Mouse (Mus musculus) stomach, embryonic 16.5 days (tissue): Measurements from ENCODE around the gene Med21. TPM values are rescaled to one million over a fixed set of nuclear protein-coding genes. Genes with fewer than 3 reads are reported as not detected.
A peak's percentile ranks its signal among the peaks of the same experiment; 100 is the strongest.

Experiments used
- ATAC-seq: fragments of 200-750 bp; cut with Nextera tagmentation; 2 replicates; pipeline ENCODE4 v1.8.0; 2017; ENCODE audit warnings: moderate number of reproducible peaks, moderate TSS enrichment; ENCODE audit not compliant: insufficient read depth, low FRiP score
- H3K27ac ChIP-seq: fragments of 300-500 bp; sonication (generic); 2 replicates; pipeline ENCODE4 v1.5.1; 2014; ENCODE audit warnings: low read length
- H3K27me3 ChIP-seq: fragments of 300-500 bp; sonication (generic); 2 replicates; pipeline ENCODE4 v1.6.1; 2014; ENCODE audit warnings: low read length, control low read depth, mixed read lengths; ENCODE audit not compliant: control insufficient read depth, insufficient read depth
- H3K36me3 ChIP-seq: fragments of 300-500 bp; sonication (generic); 2 replicates; pipeline ENCODE4 v1.6.1; 2014; ENCODE audit warnings: low read length; ENCODE audit not compliant: control insufficient read depth, insufficient read depth
- H3K4me1 ChIP-seq: fragments of 300-500 bp; sonication (generic); 2 replicates; pipeline ENCODE4 v1.6.1; 2014; ENCODE audit warnings: low read length, control low read depth, mixed read lengths; ENCODE audit not compliant: control insufficient read depth, insufficient read depth
- H3K4me2 ChIP-seq: fragments of 300-500 bp; sonication (generic); 2 replicates; pipeline ENCODE4 v1.6.1; 2014; ENCODE audit warnings: low read depth, low read length, mixed read lengths
- H3K4me3 ChIP-seq: fragments of 300-500 bp; sonication (generic); replicated peaks from 2 replicates; pipeline ENCODE4 v1.5.1; 2014; ENCODE audit warnings: mild to moderate bottlenecking, low read length
- H3K9ac ChIP-seq: fragments of 300-500 bp; sonication (generic); 2 replicates; pipeline ENCODE4 v1.6.1; 2014; ENCODE audit warnings: low read length
- H3K9me3 ChIP-seq: fragments of 300-500 bp; sonication (generic); replicated peaks from 2 replicates; pipeline ENCODE4 v1.6.1; 2016; ENCODE audit warnings: low read length, control low read depth; ENCODE audit not compliant: control insufficient read depth
- WGBS: fragments of 180-500 bp; shearing (Covaris S2); extraction: QIAGEN DNeasy Blood & Tissue Kit; methylation state at CpG from one replicate; pipeline ENCODE4 v1.1.7; 2014; 5-methylcytosine and 5-hydroxymethylcytosine counted together
- polyA plus RNA-seq: library from polyadenylated mRNA; unstranded; fragments of >200 nt; fragmentation: Nextera tagmentation; extraction: Ambion mirVana; gene quantifications from 2 replicates; pipeline ENCODE4 v1.2.1, GENCODE M21; 2015

The Med21 gene
- polyA plus RNA-seq, 1 experiment from 2014 or later: 140 TPM

DNA sequence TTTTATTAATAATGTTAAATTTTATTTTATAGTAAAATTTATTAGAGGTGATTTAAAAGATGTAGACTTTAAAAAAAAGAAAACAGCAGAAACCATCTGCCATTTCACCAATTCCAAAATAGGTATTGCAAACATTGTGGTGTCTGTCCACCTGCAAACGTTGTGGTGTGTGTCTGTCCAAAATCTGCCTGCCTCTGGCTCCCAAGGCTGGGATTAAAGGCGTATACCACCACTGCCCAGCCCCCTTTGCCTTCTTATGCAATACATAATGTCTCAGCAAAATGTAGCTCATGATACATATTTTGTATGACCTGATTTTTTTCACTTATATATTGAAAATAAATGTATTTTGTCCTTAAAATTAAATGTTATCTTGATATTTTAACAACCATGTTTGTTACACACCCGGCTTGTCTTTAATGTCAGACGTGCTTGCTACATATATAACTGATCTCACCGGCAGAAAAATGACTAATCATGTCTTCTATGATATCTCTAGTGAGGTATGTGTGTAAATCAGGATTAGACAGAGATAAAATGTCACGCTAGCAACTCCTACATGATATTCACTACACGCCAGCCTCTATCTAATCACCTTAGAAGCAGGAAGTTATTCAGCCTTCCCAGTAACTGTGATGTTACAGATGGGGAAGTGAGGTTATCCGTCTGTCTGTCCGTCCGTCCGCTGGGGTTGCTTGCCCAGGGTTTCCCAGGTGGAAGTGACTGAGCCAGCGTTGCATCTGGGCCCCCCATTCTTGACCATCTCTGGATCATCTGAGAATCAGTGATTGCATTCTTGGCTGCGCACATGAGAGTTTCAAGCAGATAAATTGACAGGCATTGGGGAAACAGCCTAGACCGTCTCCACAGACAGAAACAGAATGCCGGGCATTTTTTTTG is 28.9 kb downstream of the Med21 start:
- Histone ChIP-seq H3K27ac (no peak overlapping the region), H3K9me3 (no peaks in the 10 kb centered on the region), H3K4me1 (no peaks in the 10 kb centered on the region), H3K4me3 (no peak overlapping the region), H3K27me3 (no peaks in the 10 kb centered on the region), H3K9ac (no peak overlapping the region), H3K4me2 (no peak overlapping the region), H3K36me3 (no peaks in the 10 kb centered on the region)
- WGBS: 73% methylated on average over 15 of the region's 15 CpGs
- ATAC-seq: no peak

DNA sequence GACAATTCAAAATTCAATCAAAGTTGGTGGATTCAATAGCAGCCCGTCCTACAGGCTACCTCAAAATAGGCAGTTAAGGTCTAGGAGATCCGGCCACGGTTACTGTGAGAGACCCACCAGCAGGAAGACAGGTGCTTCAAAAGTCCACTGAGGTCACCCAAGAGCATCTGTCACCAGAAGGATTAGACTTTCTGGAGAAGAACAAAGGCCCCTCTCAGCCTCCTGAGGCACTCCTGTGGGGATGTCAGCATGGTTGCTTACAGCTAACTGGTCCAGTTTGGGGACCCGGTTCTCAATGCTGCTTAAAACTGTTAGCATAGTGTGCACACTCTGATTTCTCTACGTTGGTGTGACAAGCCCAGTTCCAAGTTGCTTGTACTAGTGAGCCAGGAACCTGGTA is 29.8 kb downstream of the Med21 start:
- Histone ChIP-seq H3K9me3 (no peaks in the 10 kb centered on the region), H3K4me2 (no peak overlapping the region), H3K4me1 (no peaks in the 10 kb centered on the region), H3K27ac (no peak overlapping the region), H3K27me3 (0 out of 2 replicates have a peak, but pooled peaks cover under 1% of the 10 kb centered on the region), H3K9ac (no peak overlapping the region), H3K4me3 (no peak overlapping the region), H3K36me3 (no peaks in the 10 kb centered on the region)
- no peak for ATAC-seq
- 57% methylated on average over 5 of the region's 5 CpGs for WGBS

DNA sequence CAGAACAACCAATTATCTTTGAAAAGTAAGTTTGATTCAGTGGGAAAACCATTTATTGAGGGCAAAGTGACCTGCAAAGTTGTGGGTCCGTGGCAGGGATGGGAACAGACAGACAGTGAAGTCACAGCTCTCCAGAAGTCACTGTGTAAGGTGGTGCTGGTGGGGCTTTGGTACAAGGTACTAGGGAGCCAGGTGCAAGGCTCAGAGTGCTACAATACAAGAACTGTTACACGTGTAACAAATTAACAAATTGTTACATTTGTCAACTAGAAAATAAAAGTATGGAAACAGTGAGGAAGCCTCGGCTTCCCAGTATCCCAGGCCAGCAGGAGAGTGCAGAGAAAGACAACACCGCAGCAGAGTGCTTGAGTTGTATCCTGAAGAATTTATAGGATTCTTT is 31.3 kb downstream of the Med21 start:
- H3K9ac ChIP-seq: no peak overlapping the region
- no peak overlapping the region for H3K4me2 ChIP-seq
- ATAC-seq: no peak
- H3K9me3 ChIP-seq: no peaks in the 10 kb centered on the region
- H3K36me3 ChIP-seq: no peaks in the 10 kb centered on the region
- no peak overlapping the region for H3K4me3 ChIP-seq
- 81% methylated on average over 4 of the region's 4 CpGs for WGBS
- H3K27me3 ChIP-seq: 0 out of 2 replicates have a peak, but pooled peaks cover 2% of the 10 kb centered on the region
- no peak overlapping the region for H3K27ac ChIP-seq
- no peaks in the 10 kb centered on the region for H3K4me1 ChIP-seq

DNA sequence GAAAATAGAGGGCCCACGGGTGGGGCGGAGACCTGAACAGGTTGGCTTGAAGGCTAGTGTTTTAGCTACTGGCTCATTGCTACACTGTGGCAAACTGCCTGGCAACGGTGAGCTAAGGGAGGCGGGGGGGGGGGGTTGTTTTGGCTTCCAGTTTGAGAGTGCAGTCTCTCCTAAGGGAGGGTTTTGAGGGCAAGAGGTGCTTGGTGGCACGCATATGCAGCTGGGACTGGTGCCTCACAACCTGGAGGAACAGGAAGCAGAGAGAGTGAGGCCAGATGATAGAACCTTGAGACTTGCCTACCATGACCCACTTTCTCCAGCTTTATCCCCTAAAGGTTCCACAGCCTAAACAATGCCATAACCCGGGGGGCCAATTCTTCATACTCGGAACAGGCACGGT is 32.1 kb downstream of the Med21 start:
- Histone ChIP-seq H3K9me3 (no peaks in the 10 kb centered on the region), H3K4me3 (no peak overlapping the region), H3K4me2 (no peak overlapping the region), H3K9ac (no peak overlapping the region), H3K27ac (0 out of 2 replicates have a peak overlapping the region, but pooled peaks have one; percentile 20), H3K4me1 (no peaks in the 10 kb centered on the region), H3K36me3 (no peaks in the 10 kb centered on the region), H3K27me3 (0 out of 2 replicates have a peak, but pooled peaks cover 2% of the 10 kb centered on the region)
- ATAC-seq: no peak
- 81% methylated on average over 8 of the region's 8 CpGs for WGBS

DNA sequence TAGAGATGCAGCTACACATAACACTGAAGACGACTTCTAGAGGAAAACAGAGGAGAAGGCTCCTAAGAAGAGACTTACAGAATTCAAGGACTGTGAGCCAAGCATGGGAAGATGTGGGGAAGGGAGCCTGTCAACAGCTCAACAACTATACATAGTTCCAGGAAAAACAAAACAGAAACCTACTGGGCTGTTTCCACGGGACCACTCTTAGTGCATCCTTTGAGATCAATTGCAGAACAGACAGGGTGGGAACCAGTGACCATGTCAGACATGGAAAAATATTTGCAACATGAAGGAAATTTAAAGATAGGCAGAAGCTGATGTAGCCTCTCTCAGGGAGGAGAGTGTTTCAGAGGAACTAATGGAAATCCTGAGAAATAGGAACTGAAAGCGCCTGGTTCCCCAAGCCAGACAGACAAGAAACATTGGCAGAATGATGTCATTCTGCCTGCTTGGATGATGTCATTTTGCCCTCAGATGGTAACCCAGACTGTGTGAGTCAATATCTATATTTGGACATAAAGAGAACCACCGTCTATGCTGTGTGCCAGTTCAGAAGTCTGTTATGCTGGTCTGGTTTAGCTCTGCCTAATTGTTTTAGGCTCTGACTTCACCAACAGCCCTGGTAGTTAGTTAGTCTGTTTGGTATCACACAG is 32.7 kb downstream of the Med21 start:
- peak; percentile 71 for ATAC-seq
- Histone ChIP-seq H3K9ac (no peak overlapping the region), H3K27ac (peak overlapping the region; percentile 20; the same call in 1 of the 2 replicates), H3K36me3 (no peaks in the 10 kb centered on the region), H3K4me1 (no peaks in the 10 kb centered on the region), H3K9me3 (0 out of 2 replicates have a peak, but pooled peaks cover 3% of the 10 kb centered on the region), H3K4me3 (no peak overlapping the region), H3K27me3 (0 out of 2 replicates have a peak, but pooled peaks cover 2% of the 10 kb centered on the region), H3K4me2 (no peak overlapping the region)
- WGBS: 57% methylated on average over 4 of the region's 4 CpGs

DNA sequence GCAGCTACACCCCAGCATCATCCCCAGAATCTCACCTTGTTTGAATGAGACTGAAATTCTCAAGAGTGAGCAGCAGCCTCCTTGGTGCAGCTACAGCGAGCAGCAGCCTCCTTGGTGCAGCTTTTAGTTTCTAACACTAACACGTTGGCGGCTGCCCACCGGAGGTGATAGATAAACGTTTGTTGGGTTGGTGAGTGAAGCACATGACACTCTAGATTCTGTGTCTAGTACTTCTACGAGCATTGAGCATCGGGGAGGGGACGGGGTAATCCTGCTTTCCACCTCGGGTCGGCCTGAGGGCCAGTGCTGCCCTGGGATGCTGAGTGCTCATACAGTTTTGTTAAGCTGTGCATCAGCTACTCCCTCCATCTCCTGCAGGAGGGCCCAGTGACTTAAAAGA is 34.6 kb downstream of the Med21 start:
- Histone ChIP-seq H3K4me3 (no peak overlapping the region), H3K27me3 (0 out of 2 replicates have a peak, but pooled peaks cover 2% of the 10 kb centered on the region), H3K27ac (no peak overlapping the region), H3K36me3 (no peaks in the 10 kb centered on the region), H3K9me3 (0 out of 2 replicates have a peak, but pooled peaks cover 3% of the 10 kb centered on the region), H3K4me2 (no peak overlapping the region), H3K9ac (no peak overlapping the region), H3K4me1 (no peaks in the 10 kb centered on the region)
- 68% methylated on average over 10 of the region's 10 CpGs for WGBS
- ATAC-seq: no peak

DNA sequence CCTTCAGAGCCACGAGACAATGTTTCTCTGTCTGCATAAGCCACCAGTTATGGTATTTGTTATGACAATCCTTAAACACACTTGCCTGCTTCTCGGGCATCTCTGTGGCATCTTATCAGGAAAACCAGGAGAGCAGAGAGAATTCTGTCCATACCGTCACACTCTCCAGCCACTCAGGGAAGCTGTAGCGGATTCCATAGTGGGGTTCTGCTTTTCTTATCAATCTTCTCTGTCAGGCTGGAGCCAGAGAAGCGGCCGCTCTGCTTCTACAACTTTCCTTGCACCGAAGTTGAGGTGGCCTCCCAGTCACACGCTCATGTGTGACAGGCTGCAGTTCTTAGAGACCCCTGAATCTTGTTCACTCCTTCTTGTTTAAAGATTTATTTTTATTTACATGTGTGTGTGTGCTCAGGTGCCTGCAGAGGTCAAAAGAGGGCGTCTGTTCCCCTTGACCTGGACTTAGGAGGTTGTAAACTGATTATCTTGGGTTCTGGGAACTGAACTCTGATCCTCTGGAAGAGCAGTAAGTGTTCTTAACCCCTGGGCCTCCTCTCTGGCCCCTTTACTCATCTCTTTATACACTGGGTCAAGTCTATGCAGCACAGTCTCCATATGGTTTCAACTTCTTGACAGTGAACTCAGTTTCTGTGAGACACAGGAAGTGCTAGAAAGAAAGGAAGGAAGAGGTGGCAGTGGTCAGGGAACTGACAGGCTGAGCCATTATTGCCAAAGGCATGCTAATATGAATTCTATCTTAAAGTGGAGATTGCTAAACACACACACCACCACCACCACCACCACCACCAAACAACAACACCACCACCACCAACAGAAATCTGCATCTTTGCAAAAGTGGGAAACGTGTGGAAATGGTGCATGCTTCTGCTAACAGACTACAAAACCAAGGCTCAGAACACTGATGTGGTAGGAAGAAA is 36.1 kb downstream of the Med21 start:
- H3K27ac ChIP-seq: no peak overlapping the region
- no peaks in the 10 kb centered on the region for H3K4me1 ChIP-seq
- H3K4me2 ChIP-seq: no peak overlapping the region
- no peak overlapping the region for H3K4me3 ChIP-seq
- no peak for ATAC-seq
- 37% methylated on average over 10 of the region's 10 CpGs for WGBS
- no peak overlapping the region for H3K9ac ChIP-seq
- H3K9me3 ChIP-seq: 0 out of 2 replicates have a peak, but pooled peaks cover 3% of the 10 kb centered on the region
- H3K27me3 ChIP-seq: 0 out of 2 replicates have a peak, but pooled peaks cover 2% of the 10 kb centered on the region
- no peaks in the 10 kb centered on the region for H3K36me3 ChIP-seq

DNA sequence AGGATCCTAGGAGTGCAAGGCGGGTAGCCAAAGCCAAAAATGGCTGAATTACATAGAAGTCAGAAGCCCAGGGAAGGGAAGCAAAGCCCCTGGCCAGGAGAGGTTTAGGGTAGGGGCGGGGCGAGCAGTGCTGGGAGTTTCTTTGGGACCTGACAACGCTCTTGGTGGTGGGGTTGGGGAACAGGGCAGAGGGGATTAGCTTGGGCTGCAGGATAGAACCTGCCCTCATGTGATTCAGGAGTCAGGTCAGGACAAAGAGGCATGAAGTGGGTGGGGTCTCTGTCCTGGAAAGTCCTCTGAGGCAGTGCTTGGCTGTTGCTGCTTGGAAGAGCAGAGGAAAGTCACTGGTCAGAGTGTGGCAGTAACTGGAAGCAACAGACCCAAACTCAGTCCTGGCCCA is 41.5 kb downstream of the Med21 start:
- H3K9me3 ChIP-seq: 0 out of 2 replicates have a peak, but pooled peaks cover 3% of the 10 kb centered on the region
- peaks cover 4% of the 10 kb centered on the region; the same call in 1 of the 2 replicates for H3K4me1 ChIP-seq
- no peaks in the 10 kb centered on the region for H3K36me3 ChIP-seq
- no peak for ATAC-seq
- H3K4me2 ChIP-seq: no peak overlapping the region
- H3K27ac ChIP-seq: no peak overlapping the region
- H3K27me3 ChIP-seq: no peaks in the 10 kb centered on the region
- H3K9ac ChIP-seq: no peak overlapping the region
- no peak overlapping the region for H3K4me3 ChIP-seq
- 71% methylated on average over 4 of the region's 4 CpGs for WGBS
